Mouse (Mus musculus) stomach, embryonic 14.5 days (tissue): Measurements from ENCODE around the gene Stk19. TPM values are rescaled to one million over a fixed set of nuclear protein-coding genes. Genes with fewer than 3 reads are reported as not detected.

Experiments
- ATAC-seq: fragments of 200-750 bp; cut with Nextera tagmentation; 2 replicates; pipeline ENCODE4 v1.8.0; 2017; ENCODE audit warnings: low read depth, moderate TSS enrichment; ENCODE audit not compliant: insufficient number of reproducible peaks, insufficient read depth, low FRiP score
- H3K27ac ChIP-seq: fragments of 300-500 bp; sonication (generic); 2 replicates; pipeline ENCODE4 v1.5.1; 2014; ENCODE audit warnings: mild to moderate bottlenecking, low read length, moderate library complexity, mixed read lengths
- H3K27me3 ChIP-seq: fragments of 300-500 bp; sonication (generic); 2 replicates; pipeline ENCODE4 v1.6.1; 2014; ENCODE audit warnings: low read length, control low read depth, mixed read lengths; ENCODE audit not compliant: control insufficient read depth, insufficient read depth
- H3K36me3 ChIP-seq: fragments of 300-500 bp; sonication (generic); 2 replicates; pipeline ENCODE4 v1.6.1; 2014; ENCODE audit warnings: mild to moderate bottlenecking, control low read depth, low read length, moderate library complexity, mixed read lengths; ENCODE audit not compliant: control insufficient read depth, insufficient read depth
- H3K4me1 ChIP-seq: fragments of 300-500 bp; sonication (generic); 2 replicates; pipeline ENCODE4 v1.6.1; 2014; ENCODE audit warnings: low read length, control low read depth, mixed read lengths; ENCODE audit not compliant: control insufficient read depth, insufficient read depth
- H3K4me2 ChIP-seq: fragments of 300-500 bp; sonication (generic); replicated peaks from 2 replicates; pipeline ENCODE4 v1.6.1; 2014; ENCODE audit warnings: low read depth, low read length, control low read depth
- H3K4me3 ChIP-seq: fragments of 300-500 bp; sonication (generic); 2 replicates; pipeline ENCODE4 v1.5.1; 2014; ENCODE audit warnings: low read depth, low read length, control low read depth
- H3K9ac ChIP-seq: fragments of 300-500 bp; sonication (generic); replicated peaks from 2 replicates; pipeline ENCODE4 v1.6.1; 2014; ENCODE audit warnings: low read depth, mild to moderate bottlenecking, control low read depth, low read length, moderate library complexity, mixed read lengths
- H3K9me3 ChIP-seq: fragments of 300-500 bp; sonication (generic); 2 replicates; pipeline ENCODE4 v1.6.1; 2016; ENCODE audit warnings: low read depth, low read length, control low read depth; ENCODE audit not compliant: control insufficient read depth
- WGBS: fragments of 180-500 bp; shearing (Covaris S2); extraction: QIAGEN DNeasy Blood & Tissue Kit; methylation state at CpG from one replicate; pipeline ENCODE4 v1.1.7; 2014; 5-methylcytosine and 5-hydroxymethylcytosine counted together
- polyA plus RNA-seq: library from polyadenylated mRNA; unstranded; fragments of >200 nt; fragmentation: Nextera tagmentation; extraction: Ambion mirVana; gene quantifications from 2 replicates; pipeline ENCODE4 v1.2.1, GENCODE M21; 2014

Stk19 gene
- polyA plus RNA-seq, 1 experiment from 2014 or later: 27.3 TPM

DNA sequence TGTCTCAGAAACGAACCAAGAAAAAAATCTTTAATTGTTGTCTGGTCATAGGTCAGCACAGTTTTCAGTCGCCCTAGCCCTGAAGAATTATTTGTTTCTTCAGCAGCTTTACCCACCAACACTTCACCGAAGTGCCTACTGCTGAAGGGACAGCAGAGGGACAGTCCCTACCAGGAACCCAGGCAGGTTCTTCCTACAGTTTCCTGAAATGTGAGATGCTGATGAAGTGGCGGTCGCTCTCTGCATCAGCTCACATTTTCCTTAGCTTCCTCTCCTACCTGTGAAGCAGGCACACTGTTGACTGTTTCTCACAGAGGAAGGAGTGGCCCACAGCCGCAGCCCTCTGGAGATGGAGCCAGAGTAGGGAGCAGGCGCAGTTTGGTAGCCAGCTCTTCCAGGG lies 29.2 kb upstream of the Stk19 start:
- Histone ChIP-seq H3K36me3 (no peaks in the 10 kb centered on the region), H3K4me3 (no peak overlapping the region), H3K27ac (no peak overlapping the region), H3K4me1 (no peaks in the 10 kb centered on the region), H3K27me3 (no peaks in the 10 kb centered on the region), H3K9me3 (no peaks in the 10 kb centered on the region), H3K4me2 (no peak overlapping the region), H3K9ac (no peak overlapping the region)
- 52% methylated on average over 7 of the region's 7 CpGs for WGBS
- ATAC-seq: no peak

DNA sequence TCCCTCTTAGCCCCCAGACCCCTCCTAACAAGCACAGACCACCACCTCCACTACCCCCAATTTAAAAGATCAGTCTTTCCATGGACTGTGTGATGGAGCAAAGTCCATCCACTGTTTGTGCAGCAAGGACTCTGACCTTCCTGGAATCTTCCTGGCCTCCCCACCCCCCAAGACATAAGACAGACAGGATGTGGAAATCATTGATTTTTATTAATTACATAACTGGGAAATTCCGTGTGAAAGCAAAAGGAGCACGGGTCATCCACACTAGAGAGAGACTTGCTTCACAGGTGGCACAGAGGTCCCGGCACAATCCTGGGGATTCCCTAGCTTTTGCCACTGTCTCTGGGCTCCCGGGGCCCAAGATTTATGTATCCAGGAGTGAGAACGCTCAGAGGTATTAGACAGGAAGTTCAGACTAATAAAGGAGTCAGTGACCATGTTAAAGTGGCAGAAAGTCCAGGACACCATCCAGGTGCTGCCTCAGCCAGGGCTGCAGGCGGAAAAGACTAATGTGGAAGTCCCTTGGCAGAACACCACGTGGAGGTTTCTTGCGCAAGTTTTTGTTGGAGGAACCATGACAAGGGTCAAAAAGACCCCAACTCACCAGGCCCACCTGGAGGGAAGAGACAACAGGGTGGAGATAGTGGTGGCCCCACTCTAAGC lies 25.8 kb upstream of the Stk19 start, which contains the start of gene Cfb:
TSS of gene Cfb (minus strand) at position 103 of the 666 bp plus-strand sequence.
- Histone ChIP-seq H3K27ac (no peak within 1 kb of the TSS), H3K4me3 (no peak within 1 kb of the TSS), H3K9ac (no peak within 1 kb of the TSS), H3K9me3 (no peaks in the 10 kb centered on the region), H3K4me2 (no peak within 1 kb of the TSS), H3K4me1 (no peaks in the 10 kb centered on the region), H3K36me3 (no peaks in the 10 kb centered on the region), H3K27me3 (no peaks in the 10 kb centered on the region)
- ATAC-seq: 0 out of 2 replicates have a peak, but pooled peaks have one; percentile 19
- 41% methylated on average over 8 of the region's 8 CpGs for WGBS

DNA sequence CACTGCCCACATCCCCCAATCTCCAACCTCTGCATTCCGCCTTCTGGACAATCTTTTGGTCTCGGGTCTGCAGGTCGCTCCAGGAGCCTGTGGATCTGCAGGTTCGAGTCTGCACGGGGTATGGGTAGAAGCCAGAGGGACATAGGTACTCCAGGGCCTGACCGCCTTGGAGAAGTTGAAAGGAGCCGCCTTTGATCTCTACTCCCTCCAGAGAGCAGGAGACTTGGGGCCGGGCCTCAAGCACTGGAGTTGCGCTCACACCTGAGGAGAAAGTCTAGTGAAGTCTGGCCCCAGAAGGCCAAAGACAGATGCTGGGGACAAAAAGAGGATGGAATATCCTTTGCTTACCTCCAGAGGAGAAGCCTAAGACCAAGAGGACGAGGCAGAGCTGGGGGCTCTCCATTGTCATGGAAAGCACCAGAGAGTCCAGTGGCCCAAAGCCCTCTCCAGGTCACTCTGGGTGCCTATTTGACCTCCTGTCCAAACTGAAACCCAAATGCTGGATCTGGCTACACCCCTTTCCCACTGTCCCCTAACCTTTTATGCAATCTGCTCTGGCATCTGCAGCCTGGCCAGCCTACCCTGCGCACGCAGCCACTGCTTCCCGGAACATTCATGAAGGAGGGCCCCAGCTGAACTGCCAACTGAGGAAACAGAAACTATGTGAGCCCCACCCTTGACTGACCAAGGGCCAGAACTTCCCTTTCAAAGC lies 25.1 kb upstream of the Stk19 start:
- Histone ChIP-seq H3K9me3 (no peaks in the 10 kb centered on the region), H3K4me3 (no peak overlapping the region), H3K27ac (no peak overlapping the region), H3K36me3 (peaks cover 5% of the 10 kb centered on the region), H3K9ac (no peak overlapping the region), H3K4me1 (no peaks in the 10 kb centered on the region), H3K4me2 (no peak overlapping the region), H3K27me3 (no peaks in the 10 kb centered on the region)
- ATAC-seq: peak; percentile 47; the same call in 1 of the 2 replicates
- 65% methylated on average over 13 of the region's 13 CpGs for WGBS

DNA sequence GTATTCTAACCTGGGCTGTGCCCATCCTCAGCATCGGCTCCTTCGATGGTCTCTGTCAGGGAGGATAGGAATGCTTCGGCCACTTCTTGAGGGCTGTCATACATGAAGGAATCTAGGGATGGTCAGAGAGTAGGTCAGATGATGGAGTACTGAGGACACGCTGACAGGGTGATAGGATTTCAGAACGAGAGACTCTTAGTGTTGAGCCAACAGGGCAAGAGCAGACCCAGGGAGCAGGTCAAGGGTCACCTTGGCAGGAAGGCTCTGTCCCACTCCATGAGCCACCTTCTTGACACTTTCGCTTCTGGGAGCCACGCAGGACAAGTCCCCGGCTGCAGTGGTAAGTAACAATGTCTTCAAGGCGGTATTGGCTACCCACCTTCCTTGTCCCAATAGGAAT lies 23.8 kb upstream of the Stk19 start:
- WGBS: 85% methylated on average over 9 of the region's 9 CpGs
- Histone ChIP-seq H3K4me2 (no peak overlapping the region), H3K36me3 (peaks cover 14% of the 10 kb centered on the region), H3K27ac (no peak overlapping the region), H3K9ac (no peak overlapping the region), H3K9me3 (no peaks in the 10 kb centered on the region), H3K27me3 (no peaks in the 10 kb centered on the region), H3K4me1 (no peaks in the 10 kb centered on the region), H3K4me3 (no peak overlapping the region)
- ATAC-seq: no peak

DNA sequence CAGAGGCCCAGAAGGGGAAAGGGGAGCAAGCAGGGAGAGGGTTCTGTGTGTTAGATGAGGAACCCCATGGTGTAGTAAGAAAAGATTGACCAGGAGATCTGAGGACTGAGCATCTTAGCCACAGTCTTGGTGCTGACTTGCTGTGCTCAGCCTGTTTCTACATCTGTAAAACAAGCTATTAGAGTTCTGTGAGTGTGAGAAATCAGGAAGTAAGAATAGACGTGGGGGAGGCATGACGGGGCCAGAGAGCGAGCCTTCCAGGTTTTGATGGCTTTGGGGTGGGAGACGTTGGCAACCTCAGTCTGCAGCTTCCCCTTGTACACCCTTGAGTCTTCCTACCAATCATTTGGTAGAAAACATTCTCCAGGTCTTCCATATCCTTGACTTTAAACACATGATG lies 21.9 kb upstream of the Stk19 start:
- H3K9me3 ChIP-seq: no peaks in the 10 kb centered on the region
- WGBS: 74% methylated on average over 4 of the region's 4 CpGs
- no peak for ATAC-seq

DNA sequence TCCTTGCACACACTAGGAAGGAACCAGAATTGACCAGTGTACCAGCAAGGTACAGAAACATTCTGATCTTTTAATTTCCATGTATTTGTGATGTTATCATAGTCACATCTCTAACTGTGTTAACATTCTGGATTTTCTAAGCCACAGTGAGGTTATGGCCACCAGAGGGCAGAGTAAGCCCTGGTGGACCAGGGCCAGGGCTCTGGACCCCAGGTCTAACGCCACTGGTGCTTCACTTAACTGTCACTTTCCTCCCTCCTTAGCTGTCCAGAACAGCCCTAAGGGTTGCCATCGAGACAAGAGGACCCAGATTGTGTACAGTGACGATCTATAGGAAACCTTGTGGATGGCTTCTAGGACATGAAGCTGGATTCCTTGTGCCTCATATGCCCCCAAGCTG lies 19.1 kb upstream of the Stk19 start:
- Histone ChIP-seq H3K9me3 (no peaks in the 10 kb centered on the region), H3K4me1 (peaks cover 8% of the 10 kb centered on the region), H3K4me2 (no peak overlapping the region), H3K27me3 (no peaks in the 10 kb centered on the region), H3K27ac (no peak overlapping the region), H3K4me3 (no peak overlapping the region), H3K9ac (no peak overlapping the region), H3K36me3 (peaks cover 43% of the 10 kb centered on the region)
- no peak for ATAC-seq
- 32% methylated on average over 3 of the region's 3 CpGs for WGBS

More for the DNA sequence above, 21.9 kb upstream of the Stk19 start:
- Histone ChIP-seq H3K27me3 (no peaks in the 10 kb centered on the region), H3K27ac (no peak overlapping the region), H3K9ac (no peak overlapping the region), H3K4me2 (no peak overlapping the region), H3K4me1 (no peaks in the 10 kb centered on the region), H3K4me3 (no peak overlapping the region), H3K36me3 (peaks cover 27% of the 10 kb centered on the region)

DNA sequence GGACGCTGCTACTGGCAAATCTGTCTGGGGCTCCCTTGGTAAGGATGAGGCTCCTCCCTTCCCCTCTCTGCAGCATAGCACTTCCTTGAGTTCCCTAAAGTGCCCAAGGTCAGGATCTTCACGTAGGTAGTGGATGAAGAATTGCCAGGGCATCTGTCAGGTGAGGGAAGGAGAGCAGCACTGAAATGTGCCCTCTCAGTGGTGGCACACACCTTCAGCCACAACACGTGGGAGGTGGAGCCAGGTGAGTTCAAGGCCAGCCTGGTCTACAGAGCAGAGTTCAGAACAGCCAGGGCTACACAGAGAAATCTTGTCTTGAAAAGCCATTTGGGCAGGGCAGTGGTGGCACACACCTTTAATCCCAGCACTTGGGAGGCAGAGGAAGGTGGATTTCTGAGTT lies 18.0 kb upstream of the Stk19 start:
- H3K27me3 ChIP-seq: no peaks in the 10 kb centered on the region
- H3K9ac ChIP-seq: no peak overlapping the region
- peaks cover 43% of the 10 kb centered on the region for H3K36me3 ChIP-seq
- 77% methylated on average over 3 of the region's 3 CpGs for WGBS
- peaks cover 9% of the 10 kb centered on the region for H3K4me1 ChIP-seq
- ATAC-seq: no peak
- H3K27ac ChIP-seq: no peak overlapping the region
- H3K4me3 ChIP-seq: no peak overlapping the region
- no peak overlapping the region for H3K4me2 ChIP-seq
- H3K9me3 ChIP-seq: no peaks in the 10 kb centered on the region

DNA sequence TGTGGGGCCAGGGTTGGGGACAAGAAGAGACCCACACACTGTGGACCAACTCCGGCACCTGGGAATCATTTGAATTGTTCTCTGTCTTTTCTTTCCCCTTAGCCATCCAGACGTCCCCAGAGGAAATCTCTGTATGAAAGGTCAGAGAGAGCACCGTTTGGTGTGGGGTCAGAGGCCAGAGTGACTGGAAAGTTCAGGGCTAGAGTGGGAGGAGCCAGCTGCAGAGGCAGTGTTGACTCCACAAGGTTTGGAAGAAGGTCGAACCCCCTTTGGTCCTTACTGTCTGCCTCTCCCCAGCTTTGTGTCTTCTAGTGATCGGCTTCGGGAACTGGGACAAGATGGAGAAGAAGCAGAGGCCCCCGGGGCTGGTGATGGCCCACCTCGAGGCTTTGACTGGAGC lies 16.8 kb upstream of the Stk19 start:
- peaks cover 11% of the 10 kb centered on the region for H3K4me1 ChIP-seq
- no peak overlapping the region for H3K4me3 ChIP-seq
- H3K9ac ChIP-seq: no peak overlapping the region
- H3K9me3 ChIP-seq: no peaks in the 10 kb centered on the region
- H3K4me2 ChIP-seq: no peak overlapping the region
- 71% methylated on average over 8 of the region's 8 CpGs for WGBS
- H3K36me3 ChIP-seq: peaks cover 43% of the 10 kb centered on the region
- H3K27ac ChIP-seq: no peak overlapping the region
- ATAC-seq: no peak
- no peaks in the 10 kb centered on the region for H3K27me3 ChIP-seq
